Mouse (Mus musculus) kidney, postnatal 10 days (tissue): ENCODE measurements at regions not wholly inside any gene's neighbourhood (a gene's known extent, or its start where the extent isn't known, plus 50 kb on each side); places are given as distances from the start of the nearest gene placed in this dataset.

ENCODE experiments used
- DNase-seq: peaks from one replicate; pipeline ENCODE4 v3.0.0; 2021; ENCODE audit warnings: mixed read lengths

GRCm38 (mm10) chr19:27558199-27558598 is 128.6 kb upstream of the Pum3 start:
- no peak for DNase-seq

DNA sequence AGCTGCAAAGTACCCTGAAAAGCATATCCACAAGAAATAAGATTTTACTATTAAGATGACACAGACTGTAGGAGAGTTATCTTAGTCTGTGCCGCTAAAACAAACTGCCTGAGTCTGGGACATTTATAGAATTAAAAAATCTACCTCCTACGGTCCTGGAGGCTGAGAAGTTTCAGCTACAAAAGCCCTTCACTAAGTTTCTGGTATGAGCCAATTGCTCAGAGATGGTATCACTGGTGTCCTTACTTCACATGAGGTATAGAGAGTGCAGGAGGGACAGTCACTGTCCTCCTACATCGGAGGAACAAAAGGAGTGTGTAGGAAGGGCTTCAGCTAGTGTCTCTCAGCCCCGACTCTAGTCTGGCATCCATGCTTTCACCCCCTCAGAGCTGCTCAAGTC is 127.1 kb upstream of the Pum3 start:
- no peak for DNase-seq

- no peak for DNase-seq
Observed at GRCm38 (mm10) chr19:27554841-27555240, 125.2 kb upstream of the Pum3 start.

DNA sequence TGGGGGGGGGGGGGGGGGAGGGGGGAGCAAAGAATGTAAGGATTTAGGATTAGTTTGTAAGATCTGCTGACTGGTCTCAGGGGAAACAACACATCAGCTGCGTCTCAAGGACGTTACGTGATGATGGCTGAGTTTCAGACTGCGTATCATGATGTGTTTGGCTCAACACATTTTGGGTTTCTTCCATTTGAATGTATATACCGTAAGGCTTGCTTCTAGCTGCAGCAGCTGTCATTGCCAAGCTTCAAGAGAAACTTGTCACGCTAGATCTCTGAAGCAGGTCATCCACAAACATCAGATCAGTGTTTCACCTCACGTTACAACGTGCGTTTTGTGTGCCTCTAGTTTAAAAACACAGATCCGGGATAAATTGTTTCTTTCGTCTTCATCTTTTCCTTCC is 123.6 kb upstream of the Pum3 start:
- no peak for DNase-seq

DNA sequence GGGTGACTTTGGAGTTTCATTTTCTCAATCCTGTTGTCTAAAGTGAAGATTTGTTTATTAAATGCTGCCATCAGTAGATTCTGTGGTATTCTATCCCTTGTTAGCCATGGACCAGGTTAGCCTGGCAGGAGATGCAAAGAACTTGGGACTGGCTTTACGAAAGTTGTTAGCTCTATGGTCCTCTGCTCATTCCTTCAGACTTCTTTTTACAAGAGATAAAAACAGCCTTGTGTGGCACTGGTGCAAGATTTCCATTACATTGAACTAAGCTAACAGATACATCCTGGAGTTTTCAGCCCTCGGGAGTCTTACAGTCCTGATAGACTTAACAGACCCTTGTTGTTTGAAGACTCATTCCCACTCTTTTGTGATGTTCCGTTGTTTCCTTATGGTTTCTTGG is 108.1 kb upstream of the Pum3 start:
- DNase-seq = no peak

GRCm38 (mm10) chr19:27537066-27537465 is 107.4 kb upstream of the Pum3 start:
- DNase-seq = no peak

- no peak for DNase-seq
Observed at GRCm38 (mm10) chr19:27527940-27528558, 98.4 kb upstream of the Pum3 start.

GRCm38 (mm10) chr19:27519326-27520061 is 89.9 kb upstream of the Pum3 start:
- no peak for DNase-seq

DNA sequence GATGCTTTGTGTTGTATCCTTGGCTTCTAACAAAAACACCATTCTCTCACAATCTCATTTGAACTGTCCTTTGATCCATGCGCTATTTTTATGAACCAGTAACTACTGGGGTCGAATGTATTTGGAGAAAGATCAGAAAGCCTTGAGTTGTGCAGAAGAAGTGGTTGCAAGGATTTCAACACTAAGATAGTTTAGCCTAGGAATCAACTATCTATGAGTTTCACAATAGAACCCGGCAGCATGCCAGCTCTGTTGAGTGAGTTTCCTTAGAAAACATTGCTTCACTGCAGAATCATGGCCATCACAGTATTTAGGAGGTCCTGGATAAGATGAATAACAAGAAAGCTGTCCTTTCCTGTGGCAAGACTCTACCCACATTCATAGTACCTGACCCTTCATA is 84.6 kb upstream of the Pum3 start:
- peak; percentile 11 for DNase-seq

DNA sequence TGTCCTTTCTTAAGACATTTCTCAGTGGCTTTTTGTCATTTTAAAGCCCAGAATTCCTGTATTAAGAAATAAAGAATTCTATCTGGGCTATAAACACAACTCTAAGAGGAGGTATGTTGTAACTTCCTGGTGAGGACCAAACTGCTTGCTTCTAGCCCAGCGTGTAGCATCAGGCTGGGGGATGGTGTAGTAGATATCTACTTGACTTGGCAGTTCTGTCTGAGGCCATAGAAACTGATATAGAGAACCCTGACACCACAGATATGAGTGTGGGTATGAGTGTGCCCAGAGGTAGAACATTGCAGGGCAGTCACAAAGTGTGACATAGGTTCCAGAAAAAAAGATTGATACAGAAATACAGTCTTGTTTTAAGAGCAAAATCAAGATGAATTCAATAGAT is 83.9 kb upstream of the Pum3 start:
- no peak for DNase-seq

DNA sequence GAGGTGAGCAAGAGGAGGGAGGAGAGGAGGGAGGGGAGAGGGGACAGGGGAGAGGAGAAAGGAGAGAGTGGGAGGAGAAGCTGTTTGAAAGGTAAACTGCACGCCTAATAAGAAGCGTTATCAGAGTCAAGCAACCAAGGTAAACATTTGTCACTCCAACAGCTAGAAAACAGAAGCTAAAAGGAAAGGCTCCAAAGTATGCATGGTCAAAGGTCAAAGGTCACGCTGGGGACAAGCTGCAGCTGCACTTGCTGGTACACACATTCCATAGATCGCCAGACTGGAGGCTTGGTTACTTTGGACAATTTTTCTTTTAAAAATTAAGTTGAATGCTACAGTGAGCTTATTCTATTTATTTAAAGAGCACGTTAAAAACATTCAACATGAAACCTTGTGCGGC is 81.7 kb upstream of the Pum3 start:
- peak; percentile 10 for DNase-seq

DNA sequence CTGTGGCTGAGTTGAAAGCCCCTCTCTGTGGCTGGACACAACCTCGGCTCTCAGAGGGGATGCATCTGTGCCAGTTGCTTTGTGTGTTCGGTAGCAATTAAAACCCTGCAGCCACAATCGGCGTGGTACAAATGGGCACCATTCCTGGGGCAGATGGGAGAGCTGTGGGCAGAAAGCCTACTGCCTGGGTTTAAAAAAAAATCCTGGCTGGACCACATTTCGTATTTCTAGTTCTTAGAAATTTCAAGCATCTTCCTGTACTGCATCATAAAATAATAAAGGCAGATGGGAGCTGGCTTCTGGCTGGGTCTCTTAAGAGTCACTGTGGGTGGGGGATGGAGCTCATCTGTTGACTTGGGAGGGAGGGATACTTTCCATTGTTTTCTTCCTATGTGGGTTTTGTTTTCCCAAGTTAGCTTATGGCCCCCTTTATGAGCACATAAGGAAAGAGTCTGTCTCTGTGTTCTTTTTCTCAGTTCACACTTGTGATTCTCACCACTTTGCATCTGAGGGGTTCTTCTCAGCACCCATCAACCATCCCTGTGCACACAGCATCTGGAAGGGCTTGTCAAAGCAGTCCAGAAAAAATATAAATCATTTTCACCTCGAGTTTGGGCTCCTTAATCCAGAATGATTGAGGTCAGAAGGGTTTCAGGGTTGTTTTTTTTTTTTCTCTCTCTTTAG is 80.5 kb upstream of the Pum3 start:
- no peak for DNase-seq

DNA sequence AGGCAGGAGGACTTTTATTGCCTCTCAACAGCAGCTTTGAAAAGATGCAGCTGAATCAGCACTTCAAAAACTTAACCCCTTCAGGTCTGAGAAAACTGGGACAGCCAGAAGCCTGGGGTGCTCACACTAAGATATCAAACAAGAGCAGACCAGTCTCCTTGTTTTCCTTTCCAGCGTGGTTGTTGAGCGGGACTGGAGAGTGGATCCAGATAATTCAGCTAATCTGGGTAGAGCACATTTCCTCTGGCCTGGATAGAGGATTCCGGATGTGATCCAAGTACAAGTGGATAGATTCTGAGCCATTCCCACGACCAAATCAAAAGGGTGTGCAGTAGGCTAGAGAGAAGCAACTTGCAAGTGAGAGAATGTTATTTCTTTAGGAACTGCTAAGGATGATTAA is 68.7 kb upstream of the Pum3 start:
- no peak for DNase-seq

GRCm38 (mm10) chr19:27492468-27492867 is 62.8 kb upstream of the Pum3 start:
- peak; percentile 37 for DNase-seq

- no peak for DNase-seq
Observed at GRCm38 (mm10) chr19:27491873-27492272, 62.2 kb upstream of the Pum3 start.

DNA sequence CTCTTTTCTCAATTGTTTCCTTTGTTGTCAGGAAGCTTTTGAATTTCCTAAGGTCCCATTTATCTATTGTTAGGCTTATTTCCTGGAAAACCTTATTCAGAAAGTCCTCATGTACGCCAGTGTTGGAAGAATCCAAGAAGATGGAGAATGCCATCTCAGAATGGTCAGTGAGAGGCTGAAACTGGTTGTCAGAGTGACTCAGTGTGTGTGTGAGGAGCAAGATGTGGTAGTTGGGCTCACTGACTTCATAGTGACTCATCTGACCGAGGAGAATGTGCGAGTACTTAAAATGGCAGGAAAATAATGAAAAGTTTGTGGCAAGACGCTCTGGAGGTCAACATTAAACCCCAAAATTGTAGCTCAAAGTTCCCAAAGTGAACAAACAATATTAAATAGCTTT is 59.4 kb upstream of the Pum3 start:
- DNase-seq = no peak
